Mouse (Mus musculus) lung, postnatal 10 days (tissue): Measurements from ENCODE around the gene Clec1a.
A peak's percentile ranks its signal among the peaks of the same experiment; 100 is the strongest.
"Not testable (repeated sequence)": the region's sequence is repeated elsewhere in the genome, so short reads cannot be mapped to it uniquely, and the experiment has no call there.

Experiments
- DNase-seq: peaks from one replicate; pipeline ENCODE4 v3.0.0; 2021

The Clec1a gene

GRCm38 (mm10) chr6:129451411-129452039 lies at the start of gene Clec1a:
TSS of gene Clec1a (minus strand) at chr6:129452000.
- DNase-seq, result peak; percentile 73

- DNase-seq, result not testable (repeated sequence)
Observed at GRCm38 (mm10) chr6:129499516-129499915, 47.7 kb upstream of the Clec1a start.

GRCm38 (mm10) chr6:129497345-129498218 lies 45.8 kb upstream of the Clec1a start:
- DNase-seq, result no peak

- no peak for DNase-seq
Observed at GRCm38 (mm10) chr6:129494924-129495323, 43.1 kb upstream of the Clec1a start.

GRCm38 (mm10) chr6:129480089-129480958 lies 28.5 kb upstream of the Clec1a start:
- no peak for DNase-seq

- peak; percentile 42 for DNase-seq
Observed at GRCm38 (mm10) chr6:129476404-129477126, 24.8 kb upstream of the Clec1a start.

GRCm38 (mm10) chr6:129472627-129473026 lies 20.8 kb upstream of the Clec1a start:
- DNase-seq, result no peak

- DNase-seq, result no peak
Observed at GRCm38 (mm10) chr6:129471386-129471785, 19.6 kb upstream of the Clec1a start.

- peak; percentile 28 for DNase-seq
Observed at GRCm38 (mm10) chr6:129449743-129450142, 2.1 kb downstream of the Clec1a start.

- no peak for DNase-seq
Observed at GRCm38 (mm10) chr6:129438033-129438432, 13.8 kb downstream of the Clec1a start.

GRCm38 (mm10) chr6:129436025-129436424 lies 15.8 kb downstream of the Clec1a start:
- no peak for DNase-seq

- no peak for DNase-seq
Observed at GRCm38 (mm10) chr6:129434239-129434638, 17.6 kb downstream of the Clec1a start.

GRCm38 (mm10) chr6:129427281-129427680 lies 24.5 kb downstream of the Clec1a start:
- DNase-seq, result no peak

- DNase-seq, result peak; percentile 71
Observed at GRCm38 (mm10) chr6:129425812-129426211, 26.0 kb downstream of the Clec1a start.

GRCm38 (mm10) chr6:129425217-129425616 lies 26.6 kb downstream of the Clec1a start:
- DNase-seq, result peak; percentile 51

GRCm38 (mm10) chr6:129423734-129424072 lies 28.1 kb downstream of the Clec1a start:
- peak; percentile 88 for DNase-seq

GRCm38 (mm10) chr6:129423040-129423733 lies 28.6 kb downstream of the Clec1a start:
- peak; percentile 38 for DNase-seq

GRCm38 (mm10) chr6:129422311-129422710 lies 29.5 kb downstream of the Clec1a start:
- no peak for DNase-seq

GRCm38 (mm10) chr6:129414177-129414576 lies 37.6 kb downstream of the Clec1a start:
- no peak for DNase-seq

- DNase-seq, result no peak
Observed at GRCm38 (mm10) chr6:129408562-129408961, 43.2 kb downstream of the Clec1a start, which contains the start of gene Clec9a. TSS of gene Clec9a (plus strand) at chr6:129408862.

GRCm38 (mm10) chr6:129407324-129407723 lies 44.5 kb downstream of the Clec1a start:
- DNase-seq, result no peak

- DNase-seq, result no peak
Observed at GRCm38 (mm10) chr6:129405999-129406398, 45.8 kb downstream of the Clec1a start.
